Mouse (Mus musculus) adrenal gland, postnatal 10 days (tissue): ENCODE measurements around the gene Cfap54. TPM values are rescaled to one million over a fixed set of nuclear protein-coding genes. Genes with fewer than 3 reads are reported as not detected.

Experiments
- DNase-seq: peaks from one replicate; pipeline ENCODE4 v3.0.0; 2021; ENCODE audit warnings: mixed read lengths
- total RNA-seq, 2 experiments: library from RNA; stranded (reverse); gene quantifications; 2 replicates each; pipeline ENCODE4 v1.2.3; 2021

Cfap54 gene
- total RNA-seq, 2 experiments from 2014 or later: 7.3 to 10.2 TPM

GRCm38 (mm10) chr10:92937091-92937490 lies 144.3 kb downstream of the Cfap54 start:
- peak; percentile 29 for DNase-seq

- DNase-seq: peak; percentile 62
Measured at GRCm38 (mm10) chr10:92934506-92934905, 146.9 kb downstream of the Cfap54 start.

- no peak for DNase-seq
Measured at GRCm38 (mm10) chr10:92933616-92934015, 147.8 kb downstream of the Cfap54 start.

- DNase-seq: no peak
Measured at GRCm38 (mm10) chr10:92932464-92932863, 149.0 kb downstream of the Cfap54 start.

GRCm38 (mm10) chr10:92930036-92930435 lies 151.4 kb downstream of the Cfap54 start:
- DNase-seq: no peak

GRCm38 (mm10) chr10:92928256-92928655 lies 153.2 kb downstream of the Cfap54 start:
- DNase-seq: peak; percentile 77

- no peak for DNase-seq
Measured at GRCm38 (mm10) chr10:92918551-92918950, 162.9 kb downstream of the Cfap54 start.

GRCm38 (mm10) chr10:92907246-92907645 lies 174.2 kb downstream of the Cfap54 start:
- no peak for DNase-seq

GRCm38 (mm10) chr10:92888466-92888865 lies 193.0 kb downstream of the Cfap54 start:
- DNase-seq: no peak

- no peak for DNase-seq
Measured at GRCm38 (mm10) chr10:92878000-92878399, 203.4 kb downstream of the Cfap54 start.

- no peak for DNase-seq
Measured at GRCm38 (mm10) chr10:92840980-92841379, 240.4 kb downstream of the Cfap54 start.

- no peak for DNase-seq
Measured at GRCm38 (mm10) chr10:92837572-92837971, 243.8 kb downstream of the Cfap54 start.

- no peak for DNase-seq
Measured at GRCm38 (mm10) chr10:92837045-92837444, 244.4 kb downstream of the Cfap54 start.

GRCm38 (mm10) chr10:92821499-92821898 lies 259.9 kb downstream of the Cfap54 start:
- no peak for DNase-seq

GRCm38 (mm10) chr10:92818190-92818589 lies 263.2 kb downstream of the Cfap54 start:
- no peak for DNase-seq

GRCm38 (mm10) chr10:92816903-92817302 lies 264.5 kb downstream of the Cfap54 start:
- no peak for DNase-seq

GRCm38 (mm10) chr10:92810894-92811293 lies 270.5 kb downstream of the Cfap54 start:
- DNase-seq: no peak

- DNase-seq: no peak
Measured at GRCm38 (mm10) chr10:92791908-92792307, 289.5 kb downstream of the Cfap54 start.

GRCm38 (mm10) chr10:92791531-92791900 lies 289.9 kb downstream of the Cfap54 start:
- no peak for DNase-seq

- DNase-seq: no peak
Measured at GRCm38 (mm10) chr10:92790893-92791530, 290.4 kb downstream of the Cfap54 start.

- no peak for DNase-seq
Measured at GRCm38 (mm10) chr10:92790247-92790646, 291.2 kb downstream of the Cfap54 start.

GRCm38 (mm10) chr10:92788410-92789096 lies 292.9 kb downstream of the Cfap54 start:
- no peak for DNase-seq

GRCm38 (mm10) chr10:92782691-92783090 lies 298.7 kb downstream of the Cfap54 start:
- DNase-seq: no peak

- DNase-seq: no peak
Measured at GRCm38 (mm10) chr10:92754359-92754758, 327.1 kb downstream of the Cfap54 start.
